Mouse (Mus musculus) heart, postnatal 4 days (tissue): Measurements from ENCODE around the gene Slc35c2. TPM values are rescaled to one million over a fixed set of nuclear protein-coding genes. Genes with fewer than 3 reads are reported as not detected.
A peak's percentile ranks its signal among the peaks of the same experiment; 100 is the strongest.

ENCODE experiments used
- DNase-seq: peaks from one replicate; pipeline ENCODE4 v3.0.0; 2021
- total RNA-seq, 2 experiments: library from RNA; stranded (reverse); gene quantifications; 2 replicates each; pipeline ENCODE4 v1.2.3; 2021

Gene Slc35c2
- total RNA-seq, 2 experiments from 2014 or later, result 18.9 to 20.6 TPM

DNA sequence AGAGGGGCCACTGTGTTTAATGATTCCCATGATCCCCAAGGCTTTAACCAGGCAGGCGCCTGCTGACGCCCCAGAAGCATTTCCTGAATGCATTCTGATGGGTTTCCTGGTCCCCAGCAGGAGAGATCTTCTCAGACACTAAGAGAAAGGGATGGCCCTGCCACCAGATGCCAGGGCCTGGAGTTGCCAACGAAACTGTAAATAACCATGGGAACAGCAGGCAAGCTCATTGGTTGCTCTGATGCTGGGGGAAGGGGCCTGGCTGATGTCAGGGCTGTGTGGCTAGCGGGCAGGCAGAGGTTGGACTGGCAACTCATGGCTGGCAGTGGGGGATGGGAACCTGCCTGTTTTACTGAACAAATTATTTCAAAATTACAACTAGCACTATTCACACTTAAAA, 14.1 kb downstream of the Slc35c2 start:
- DNase-seq, result no peak

GRCm38 (mm10) chr2:165271326-165271725, 16.3 kb downstream of the Slc35c2 start:
- no peak for DNase-seq

- no peak for DNase-seq
These were observed 16.8 kb downstream of the Slc35c2 start for GRCm38 (mm10) chr2:165270858-165271257.

DNA sequence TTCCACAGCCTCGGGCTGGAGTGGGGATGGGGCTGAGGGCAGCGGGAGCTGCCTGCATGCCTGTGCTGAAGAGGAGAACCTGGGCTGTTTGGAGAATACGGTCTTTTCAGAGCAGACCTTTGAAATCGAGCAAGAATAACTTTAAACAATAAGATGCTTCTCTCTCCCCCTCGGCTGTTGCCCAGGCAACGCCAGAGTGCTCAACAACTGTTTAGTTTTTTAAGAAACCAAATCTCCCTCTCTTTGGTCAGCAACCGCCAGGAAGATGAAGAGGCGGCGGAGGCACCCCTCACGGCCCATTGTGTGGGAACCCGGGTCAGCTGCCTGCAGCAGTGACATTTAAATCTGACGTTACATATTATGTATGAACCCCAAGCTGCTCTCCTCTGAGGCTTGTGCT, 20.9 kb downstream of the Slc35c2 start:
- no peak for DNase-seq

DNA sequence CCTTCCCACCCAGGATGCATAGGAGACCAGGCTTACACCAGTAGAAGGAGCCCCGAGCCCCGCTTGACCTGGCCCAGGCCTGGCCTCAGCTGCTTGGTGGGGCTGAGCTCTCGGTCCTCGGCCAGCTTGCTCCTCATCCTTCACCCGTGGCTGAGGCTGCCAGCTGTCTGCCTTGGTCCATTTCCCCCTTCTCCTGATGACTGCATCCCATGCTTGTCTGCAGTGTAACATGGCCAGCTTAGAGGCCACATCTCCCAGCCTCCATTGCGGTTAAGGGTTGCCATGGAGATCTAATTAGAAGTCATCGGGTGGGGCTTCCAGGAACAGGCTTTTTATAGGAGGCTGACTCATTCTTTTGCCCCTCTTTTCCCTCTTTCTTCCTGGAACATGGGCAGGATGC, 23.8 kb downstream of the Slc35c2 start:
- no peak for DNase-seq

- DNase-seq, result no peak
These were observed 25.2 kb downstream of the Slc35c2 start for GRCm38 (mm10) chr2:165262274-165262990.

DNA sequence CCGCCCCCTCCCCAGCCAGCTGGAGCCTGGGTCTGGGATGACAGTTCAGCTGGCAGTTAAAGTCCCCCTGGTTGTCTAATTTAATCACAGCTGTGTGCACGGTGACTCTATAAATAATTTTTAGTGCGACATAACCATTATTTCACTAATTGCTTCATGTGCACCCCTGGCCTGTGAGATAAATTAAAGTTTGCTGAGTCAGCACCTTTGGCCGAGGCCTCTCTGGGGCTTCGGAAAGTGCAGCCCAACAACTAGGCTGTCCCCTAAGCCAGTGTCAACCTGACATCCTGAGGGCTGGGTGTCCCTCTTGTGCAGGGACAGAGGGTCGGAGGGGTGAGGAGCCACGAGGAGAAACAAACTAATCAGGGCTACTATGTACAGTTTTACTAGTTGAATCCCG, 27.8 kb downstream of the Slc35c2 start:
- DNase-seq, result no peak

DNA sequence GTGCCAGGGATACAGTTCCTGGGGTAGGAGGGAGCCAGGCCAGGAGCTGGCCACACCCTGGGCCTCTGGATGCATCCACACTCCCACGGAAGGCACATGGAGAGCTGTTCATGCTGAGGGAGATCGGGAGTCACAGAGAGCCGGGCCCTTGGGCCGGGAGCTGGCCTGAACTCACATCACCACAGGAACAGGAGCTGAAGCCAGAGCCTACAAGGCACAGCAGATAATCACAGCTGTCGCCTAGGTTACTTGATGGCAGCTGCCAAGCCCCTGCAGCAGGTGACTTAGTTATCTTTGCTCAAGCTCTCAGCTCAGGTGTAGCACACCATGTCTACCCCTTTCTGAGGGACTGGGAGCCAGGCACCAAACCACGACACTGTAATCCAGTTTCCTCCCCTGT, 29.3 kb downstream of the Slc35c2 start:
- no peak for DNase-seq

DNA sequence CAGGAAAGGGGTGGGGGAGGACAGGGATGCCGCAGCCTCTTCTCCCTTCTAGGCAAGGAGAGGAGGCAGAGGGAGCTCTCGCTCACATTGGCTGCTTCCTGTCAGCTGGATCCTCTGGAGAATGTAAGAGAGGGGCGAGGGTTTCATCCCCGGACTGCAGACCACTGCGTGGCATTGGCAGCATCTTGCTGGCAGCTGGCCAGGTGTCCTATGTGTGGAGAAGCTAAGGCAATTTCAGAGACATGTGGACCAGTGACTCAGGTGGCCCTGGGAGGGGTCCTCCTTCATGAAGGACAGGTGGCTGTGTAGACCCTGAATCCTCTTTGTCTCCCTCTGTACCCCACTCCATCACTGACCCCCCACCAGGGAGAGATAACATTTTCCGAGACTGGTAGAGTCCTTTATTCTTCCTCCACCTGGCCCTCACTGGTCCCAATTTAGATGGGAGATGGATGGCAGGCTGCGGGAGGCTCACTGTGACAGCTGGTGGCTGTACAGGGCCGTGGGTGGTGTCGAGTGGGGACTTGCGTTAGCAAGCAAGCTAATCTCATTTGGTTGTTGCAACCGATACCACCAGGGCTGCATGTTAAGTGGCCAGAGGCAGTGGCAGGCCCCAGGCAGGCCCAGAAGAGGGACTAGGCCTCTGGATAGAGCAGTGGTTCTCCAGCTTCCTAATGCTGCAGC, 30.4 kb downstream of the Slc35c2 start:
- no peak for DNase-seq

DNA sequence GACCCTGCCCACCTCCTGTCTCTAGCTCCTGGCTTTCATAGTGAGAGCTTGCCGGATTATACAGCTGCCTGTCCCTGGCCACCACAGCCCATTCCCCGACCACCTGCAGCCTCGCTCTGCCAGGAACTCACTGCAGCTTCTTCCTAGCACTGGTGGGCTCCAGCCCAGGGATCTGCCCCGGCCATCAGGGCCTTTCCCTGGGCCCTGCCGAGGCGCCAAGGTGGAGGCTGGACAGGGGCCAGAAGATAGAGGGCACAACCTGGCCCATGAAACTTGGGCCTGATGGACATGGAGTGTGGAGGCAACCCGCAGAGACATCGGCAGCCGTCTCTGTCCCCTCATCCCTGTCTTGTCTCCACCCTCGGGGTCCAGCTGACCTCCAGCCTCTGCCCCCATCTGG, 31.5 kb downstream of the Slc35c2 start:
- DNase-seq, result no peak

GRCm38 (mm10) chr2:165253867-165254266, 33.8 kb downstream of the Slc35c2 start:
- DNase-seq, result no peak

DNA sequence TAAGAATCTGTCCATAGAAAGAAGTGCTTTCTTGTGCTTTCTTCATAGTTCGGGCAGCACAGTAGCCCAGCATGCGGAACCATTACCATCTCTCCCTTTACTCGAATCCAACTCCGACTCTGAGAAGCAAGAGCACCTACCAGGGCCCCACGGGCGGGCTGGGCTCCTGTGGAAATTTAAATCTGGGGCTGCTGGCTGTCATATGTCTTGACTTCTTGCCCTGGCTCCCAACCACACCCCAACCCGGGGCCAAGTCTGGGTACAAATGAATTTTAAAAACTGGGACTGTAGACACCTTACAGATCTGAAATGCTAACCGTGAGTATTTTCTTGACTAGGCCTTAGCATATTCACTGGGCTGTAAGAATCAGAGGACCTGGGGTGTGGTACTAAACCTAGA, 34.4 kb downstream of the Slc35c2 start:
- no peak for DNase-seq

DNA sequence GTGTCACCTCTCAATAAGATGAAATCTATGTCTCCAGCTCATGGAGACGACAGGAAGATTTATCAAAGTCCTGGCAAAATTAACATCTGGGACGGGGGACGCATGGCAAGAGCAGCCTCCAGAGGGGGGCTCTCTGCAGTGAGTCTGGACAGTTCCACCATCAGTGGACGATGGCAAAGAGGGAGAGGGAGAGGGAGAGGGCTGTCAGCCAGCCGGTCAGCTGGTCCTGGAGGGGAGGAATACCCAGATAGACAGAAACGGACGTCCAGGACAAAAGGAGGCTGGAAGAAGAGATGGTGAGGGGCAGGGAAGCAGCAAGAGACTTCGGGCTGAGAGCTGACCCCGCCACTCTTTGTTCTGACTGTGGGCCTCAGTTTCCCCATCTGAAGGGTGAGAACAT, 34.9 kb downstream of the Slc35c2 start:
- no peak for DNase-seq

DNA sequence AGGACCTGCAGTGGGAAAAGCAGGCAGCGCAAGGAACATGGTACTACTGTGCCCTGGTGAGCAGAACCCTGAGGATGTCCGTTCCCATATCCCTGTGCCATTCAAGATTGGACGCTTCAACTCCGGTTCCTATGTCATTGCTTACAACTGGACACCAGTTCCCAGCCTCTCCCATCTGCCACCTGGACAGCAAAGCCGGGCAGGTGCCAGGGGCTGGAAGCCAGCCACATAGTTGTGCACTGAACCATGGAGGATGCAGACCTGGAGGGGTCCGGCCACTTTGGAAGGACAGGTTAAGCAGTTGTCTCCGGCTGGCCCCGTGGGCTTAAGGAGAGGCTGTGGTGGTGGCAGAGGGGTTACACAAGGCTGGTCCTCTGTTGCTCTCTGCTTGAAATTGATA, 35.3 kb downstream of the Slc35c2 start:
- no peak for DNase-seq

- no peak for DNase-seq
These were observed 36.8 kb downstream of the Slc35c2 start for GRCm38 (mm10) chr2:165250903-165251302.

- DNase-seq, result no peak
These were observed 38.7 kb downstream of the Slc35c2 start for GRCm38 (mm10) chr2:165248967-165249366.

- DNase-seq, result no peak
These were observed 41.3 kb downstream of the Slc35c2 start for GRCm38 (mm10) chr2:165246349-165246748.

- no peak for DNase-seq
These were observed 44.4 kb downstream of the Slc35c2 start for GRCm38 (mm10) chr2:165243122-165243720.

DNA sequence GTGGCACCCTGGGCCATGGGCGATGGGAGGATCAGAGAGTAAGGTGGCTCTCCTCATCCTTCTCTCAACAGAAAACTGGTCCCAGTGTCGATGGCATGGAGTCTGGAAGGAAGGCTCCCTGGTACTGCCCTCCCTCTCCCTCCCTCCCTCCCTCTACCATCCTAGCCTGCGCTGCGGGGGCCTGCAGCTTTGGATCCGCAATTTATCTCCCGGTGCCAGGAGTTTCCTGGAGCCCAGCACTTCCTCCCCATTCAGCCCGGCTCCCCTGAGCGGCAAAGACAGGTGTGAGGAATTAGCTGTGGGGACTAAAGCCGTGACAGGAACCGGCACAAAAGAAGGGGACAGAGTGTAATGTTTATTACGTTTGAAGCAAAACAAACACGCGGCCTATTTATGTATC, 45.1 kb downstream of the Slc35c2 start:
- DNase-seq, result no peak

DNA sequence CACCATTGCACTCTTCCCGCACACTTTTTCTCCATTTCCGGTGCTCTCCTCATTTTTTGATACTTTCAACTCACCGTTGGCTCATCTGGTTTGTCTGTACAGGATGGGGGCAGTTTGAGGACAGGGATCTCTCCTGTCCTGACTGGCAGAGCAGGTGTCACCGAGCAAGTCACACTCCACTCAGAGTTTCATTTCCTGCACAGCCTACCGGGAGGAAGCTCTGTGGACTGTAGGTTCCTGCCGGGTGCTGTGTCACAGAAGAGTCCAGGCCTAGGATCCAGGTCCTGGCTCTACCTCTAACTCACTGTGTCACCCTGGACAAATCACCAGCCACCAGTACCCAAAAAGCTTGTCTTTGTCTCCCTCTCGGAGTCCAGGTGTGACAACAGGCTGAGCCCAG, 45.9 kb downstream of the Slc35c2 start:
- no peak for DNase-seq

GRCm38 (mm10) chr2:165240371-165240770, 47.3 kb downstream of the Slc35c2 start:
- no peak for DNase-seq

DNA sequence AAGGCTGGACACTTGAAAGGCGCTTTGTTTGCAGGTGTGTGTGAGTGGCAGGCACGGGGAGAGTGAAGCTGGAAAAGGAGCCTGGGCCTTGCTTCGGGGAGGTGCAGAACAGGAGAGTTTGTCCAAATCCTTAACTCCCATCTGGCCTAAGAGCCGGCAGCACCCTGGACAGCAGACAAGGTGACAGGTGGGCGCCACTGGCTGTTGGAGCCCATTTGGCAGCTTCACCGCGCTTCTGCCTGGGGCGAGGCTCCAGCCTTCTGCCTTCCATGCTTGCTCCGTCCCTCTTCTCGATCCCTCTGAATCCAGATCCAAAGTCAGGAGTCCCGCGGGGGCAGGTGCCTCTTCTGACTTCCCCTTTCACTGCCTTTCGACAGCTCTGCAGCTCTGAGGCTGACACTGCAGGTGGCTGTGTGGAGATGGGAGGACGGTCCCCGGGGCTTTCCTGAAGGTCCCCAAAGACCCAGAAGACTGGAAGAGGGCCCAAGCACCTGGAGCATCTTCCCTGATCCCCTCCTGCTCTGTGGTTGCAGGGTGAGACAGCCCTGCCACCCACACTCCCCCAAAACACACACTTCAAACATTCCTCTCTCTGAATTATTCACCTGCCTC, 48.0 kb downstream of the Slc35c2 start:
- DNase-seq, result peak; percentile 24

GRCm38 (mm10) chr2:165238416-165239145, 49.1 kb downstream of the Slc35c2 start:
- DNase-seq, result no peak
